Comparison of ENCODE assay signal across 8 mouse cellular contexts in genomic region chr16:91551081-91551524, GRCm38 (mm10). TPM values are rescaled to one million over a fixed set of nuclear protein-coding genes. Genes with fewer than 3 reads are reported as not detected.
DNase-seq lines count a peak whose midpoint lies in the region; ATAC-seq and TF ChIP-seq lines count a peak whose summit lies in the region.
"Had no signal": no experiment of that assay in that cellular context is flagged by ENCODE, and none has a peak within 500 bp of the region (broad histone marks: within the 10 kb centered on the region; RNA-seq: fewer than 3 reads in every experiment).

No protein-coding gene starts in this region.

- H3K9me3 ChIP-seq in megakaryocyte, embryonic 14.5 days: no peaks in the 10 kb centered on the region
- no peaks in the 10 kb centered on the region for H3K9me3 ChIP-seq in erythroblast, embryonic 14.5 days (ENCODE audit: control insufficient read depth, low read length)
- H3K9me3 ChIP-seq in liver, embryonic 12.5 days (replicated peaks): no peaks in the 10 kb centered on the region
- H3K9me3 ChIP-seq in stomach, postnatal 0 days (ENCODE audit: control insufficient read depth, low read length): no peaks in the 10 kb centered on the region
- no peaks in the 10 kb centered on the region for H3K9me3 ChIP-seq in midbrain, embryonic 15.5 days
- H3K9me3 ChIP-seq: lung, embryonic 15.5 days had no signal

- peaks cover 39% of the 10 kb centered on the region for H3K27me3 ChIP-seq in megakaryocyte, embryonic 14.5 days (replicated peaks)
- H3K27me3 ChIP-seq in erythroblast, embryonic 14.5 days (ENCODE audit: control insufficient read depth): peaks cover 8% of the 10 kb centered on the region; the same call in 1 of the 2 replicates
- H3K27me3 ChIP-seq in liver, embryonic 12.5 days (replicated peaks): no peaks in the 10 kb centered on the region; the same call in 1 of the 2 replicates
- H3K27me3 ChIP-seq in stomach, postnatal 0 days (ENCODE audit: control insufficient read depth, insufficient read depth, low read length): no peaks in the 10 kb centered on the region
- no peaks in the 10 kb centered on the region for H3K27me3 ChIP-seq in midbrain, embryonic 15.5 days (replicated peaks)
- H3K27me3 ChIP-seq: lung, embryonic 15.5 days had no signal

- WGBS in liver, embryonic 12.5 days (ENCODE audit: insufficient replicate concordance): 19% methylated on average over 10 of the region's 10 CpGs
- WGBS in stomach, postnatal 0 days: 53% methylated on average over 10 of the region's 10 CpGs
- WGBS in midbrain, embryonic 15.5 days: 74% methylated on average over 10 of the region's 10 CpGs

- H3K4me2 ChIP-seq in liver, embryonic 12.5 days: peak overlapping the region; percentile 57
- H3K4me2 ChIP-seq in stomach, postnatal 0 days (replicated peaks; ENCODE audit: low read depth): 0 out of 2 replicates have a peak overlapping the region, but pooled peaks have one; percentile 8
- no peak overlapping the region for H3K4me2 ChIP-seq in midbrain, embryonic 15.5 days
- H3K4me2 ChIP-seq: lung, embryonic 15.5 days had no signal

- H3K9ac ChIP-seq in liver, embryonic 12.5 days: 0 out of 2 replicates have a peak overlapping the region, but pooled peaks have one; percentile 40
- 0 out of 2 replicates have a peak overlapping the region, but pooled peaks have one; percentile 27 for H3K9ac ChIP-seq in stomach, postnatal 0 days (ENCODE audit: low read length)
- no peak overlapping the region for H3K9ac ChIP-seq in midbrain, embryonic 15.5 days
- H3K9ac ChIP-seq: lung, embryonic 15.5 days had no signal

- ATAC-seq in megakaryocyte, adult 5-6 weeks (ENCODE audit: poor library complexity, severe bottlenecking): no peak
- peak; percentile 79 for ATAC-seq in liver, embryonic 12.5 days
- peak; percentile 89 for ATAC-seq in stomach, postnatal 0 days (ENCODE audit: low FRiP score, low TSS enrichment)
- ATAC-seq in midbrain, embryonic 15.5 days (replicated peaks): no peak

- H3K4me1 ChIP-seq in megakaryocyte, embryonic 14.5 days: peaks cover 71% of the 10 kb centered on the region
- peaks cover 83% of the 10 kb centered on the region for H3K4me1 ChIP-seq in erythroblast, embryonic 14.5 days (ENCODE audit: control insufficient read depth)
- H3K4me1 ChIP-seq in liver, embryonic 12.5 days: peaks cover 89% of the 10 kb centered on the region
- peaks cover 7% of the 10 kb centered on the region for H3K4me1 ChIP-seq in stomach, postnatal 0 days (replicated peaks; ENCODE audit: control insufficient read depth, insufficient read depth)
- H3K4me1 ChIP-seq in midbrain, embryonic 15.5 days: peaks cover 28% of the 10 kb centered on the region

- no peak for TF ChIP-seq CTCF in stomach, postnatal 0 days (IDR thresholded peaks at IDR 0.05; ENCODE audit: low read depth)

- peak; percentile 84 for DNase-seq in stomach, postnatal 0 days (ENCODE audit: low spot score)
- no peak for DNase-seq in retina, postnatal 1 day

- peak overlapping the region; percentile 71 for H3K27ac ChIP-seq in liver, embryonic 12.5 days
- peak overlapping the region; percentile 81 for H3K27ac ChIP-seq in stomach, postnatal 0 days (replicated peaks)
- no peak overlapping the region for H3K27ac ChIP-seq in midbrain, embryonic 15.5 days
- H3K27ac ChIP-seq: lung, embryonic 15.5 days had no signal

- peak overlapping the region; percentile 62 for H3K4me3 ChIP-seq in megakaryocyte, embryonic 14.5 days (replicated peaks)
- peak overlapping the region; percentile 40 for H3K4me3 ChIP-seq in erythroblast, embryonic 14.5 days (replicated peaks)
- H3K4me3 ChIP-seq in liver, embryonic 12.5 days: peak overlapping the region; percentile 8
- no peak overlapping the region for H3K4me3 ChIP-seq in stomach, postnatal 0 days (ENCODE audit: low read depth, low read length)
- H3K4me3 ChIP-seq in midbrain, embryonic 15.5 days: no peak overlapping the region
- H3K4me3 ChIP-seq: lung, embryonic 15.5 days had no signal

- no peak for TF ChIP-seq EP300 in stomach, postnatal 0 days (optimal IDR thresholded peaks at IDR 0.05)

- peaks cover 52% of the 10 kb centered on the region for H3K36me3 ChIP-seq in megakaryocyte, embryonic 14.5 days (replicated peaks; ENCODE audit: low read length)
- peaks cover 12% of the 10 kb centered on the region for H3K36me3 ChIP-seq in erythroblast, embryonic 14.5 days (ENCODE audit: control insufficient read depth)
- H3K36me3 ChIP-seq in liver, embryonic 12.5 days: peaks cover 21% of the 10 kb centered on the region
- H3K36me3 ChIP-seq in stomach, postnatal 0 days (ENCODE audit: control insufficient read depth, insufficient read depth, low read length): no peaks in the 10 kb centered on the region
- no peaks in the 10 kb centered on the region for H3K36me3 ChIP-seq in midbrain, embryonic 15.5 days (replicated peaks)

RNA-seq across cellular contexts. Expression of gene Ifngr2, which starts 4.2 kb away (rescaled TPM):
- 12.5 and 13.8 TPM in 2 replicates for polyA plus RNA-seq in megakaryocyte, embryonic 14.5 days (2012; ENCODE audit: insufficient read depth, low replicate concordance)
- total RNA-seq in megakaryocyte, adult 5-6 weeks (2015): 63.2 and 67.5 TPM in 2 replicates
- total RNA-seq in megakaryocyte, adult 5-6 weeks (2017): 47.0 and 49.0 TPM in 2 replicates
- polyA plus RNA-seq in erythroblast, embryonic 14.5 days (2012): 0.28 and 0.29 TPM in 2 replicates
- 17.1 and 17.9 TPM in 2 replicates for polyA plus RNA-seq in liver, embryonic 12.5 days (2016; fragmentation: Nextera tagmentation; extraction: Ambion mirVana)
- polyA plus RNA-seq in stomach, postnatal 0 days (2015; fragmentation: Nextera tagmentation; extraction: Ambion mirVana): 54.9 and 57.8 TPM in 2 replicates
- polyA plus RNA-seq in midbrain, embryonic 15.5 days (2015; fragmentation: Nextera tagmentation; extraction: Ambion mirVana): 92.5 and 94.2 TPM in 2 replicates

RNA-seq across cellular contexts. Expression of gene Tmem50b, which starts 46.5 kb away (rescaled TPM):
- polyA plus RNA-seq in megakaryocyte, embryonic 14.5 days (2012; ENCODE audit: insufficient read depth, low replicate concordance): 2.6 TPM in 1 of 2 replicates, not detected in the other
- total RNA-seq in megakaryocyte, adult 5-6 weeks (2015): 102 and 112 TPM in 2 replicates
- total RNA-seq in megakaryocyte, adult 5-6 weeks (2017): 83.4 and 89.7 TPM in 2 replicates
- 0.02 TPM in 1 of 2 replicates, not detected in the other for polyA plus RNA-seq in erythroblast, embryonic 14.5 days (2012)
- 6.7 and 6.8 TPM in 2 replicates for polyA plus RNA-seq in liver, embryonic 12.5 days (2016; fragmentation: Nextera tagmentation; extraction: Ambion mirVana)
- 60.8 and 64.6 TPM in 2 replicates for polyA plus RNA-seq in stomach, postnatal 0 days (2015; fragmentation: Nextera tagmentation; extraction: Ambion mirVana)
- polyA plus RNA-seq in midbrain, embryonic 15.5 days (2015; fragmentation: Nextera tagmentation; extraction: Ambion mirVana): 79.4 and 81.6 TPM in 2 replicates

Comparison
In these comparisons a context has a peak if more than half of its experiments do, and no peak if none do; other contexts are left out.
1. H3K4me3 ChIP-seq: peak in megakaryocyte, embryonic 14.5 days (single experiment), erythroblast, embryonic 14.5 days (single experiment) and liver, embryonic 12.5 days (single experiment); none in stomach, postnatal 0 days (single experiment) and midbrain, embryonic 15.5 days (single experiment).
2. ATAC-seq: peak in liver, embryonic 12.5 days (single experiment) and stomach, postnatal 0 days (single experiment); none in megakaryocyte, adult 5-6 weeks (single experiment) and midbrain, embryonic 15.5 days (single experiment).
3. RNA of gene Ifngr2, which starts 4.2 kb away (polyA plus RNA-seq): 92.5 to 94.2 TPM in midbrain, embryonic 15.5 days, 54.9 to 57.8 TPM in stomach, postnatal 0 days, 17.1 to 17.9 TPM in liver, embryonic 12.5 days and 12.5 to 13.8 TPM in megakaryocyte, embryonic 14.5 days; 0.28 to 0.29 TPM in erythroblast, embryonic 14.5 days; every median in the first group is over 10 times any median in the second.